Mouse (Mus musculus): ENCODE results near the gene Ktn1. TPM values are rescaled to one million over a fixed set of nuclear protein-coding genes. Genes with fewer than 3 reads are reported as not detected.

The Ktn1 gene
- polyA plus RNA-seq, 1 experiment from 2014 or later = 44.3 TPM

DNA sequence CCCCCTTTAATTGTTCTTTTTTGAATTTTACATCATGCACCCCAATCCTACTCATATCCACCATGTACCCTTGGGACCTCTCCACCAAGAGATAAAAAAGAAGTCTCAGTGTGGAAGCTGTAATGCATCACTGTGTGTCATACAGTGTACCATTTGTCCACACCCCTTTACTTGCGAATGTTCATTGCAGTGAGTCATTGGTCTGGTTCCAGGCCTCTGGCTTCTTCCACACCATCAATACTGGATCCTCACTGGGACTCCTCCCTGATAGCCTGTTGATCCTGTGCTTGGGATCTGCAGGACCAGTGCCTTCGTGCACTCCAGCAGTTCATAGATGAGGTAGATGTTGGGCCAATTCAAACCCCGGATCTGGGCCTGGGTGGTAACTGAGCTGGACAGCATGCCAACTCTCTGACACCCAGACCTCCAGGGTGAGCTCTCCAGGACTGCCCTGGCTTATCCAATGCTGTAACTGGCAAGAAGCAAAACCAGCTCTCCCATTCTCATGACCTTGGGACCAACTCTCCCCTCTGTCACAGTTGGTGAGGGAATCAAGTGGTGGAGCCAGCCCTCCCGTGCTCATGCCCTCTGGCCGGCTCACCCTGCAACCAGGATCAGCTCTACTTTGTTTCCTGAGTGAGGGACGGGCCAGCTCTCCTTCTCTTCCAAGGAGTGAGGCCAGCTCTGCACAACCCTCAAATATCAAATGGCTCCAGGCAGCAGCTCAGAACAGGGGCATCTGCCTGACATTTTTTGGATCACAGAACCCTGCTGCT, 128.2 kb downstream of the Ktn1 start:
- no peaks in the 10 kb centered on the region for H3K36me3 ChIP-seq
- WGBS = 85% methylated on average over 6 of the region's 6 CpGs
- H3K4me3 ChIP-seq = no peak overlapping the region
- DNase-seq (ENCODE audit: low spot score) = no peak
- H3K27ac ChIP-seq = no peak overlapping the region
- peaks cover 5% of the 10 kb centered on the region; the same call in 1 of the 2 replicates for H3K27me3 ChIP-seq (ENCODE audit: insufficient read depth, poor library complexity, severe bottlenecking)
- no peaks in the 10 kb centered on the region for H3K9me3 ChIP-seq
- H3K4me1 ChIP-seq (replicated peaks) = no peaks in the 10 kb centered on the region

- Histone ChIP-seq H3K27ac (no peak overlapping the region), H3K27me3 (ENCODE audit: insufficient read depth, poor library complexity, severe bottlenecking) (no peaks in the 10 kb centered on the region), H3K36me3 (no peaks in the 10 kb centered on the region), H3K9me3 (0 out of 2 replicates have a peak, but pooled peaks cover 8% of the 10 kb centered on the region), H3K4me1 (replicated peaks) (peaks cover 13% of the 10 kb centered on the region), H3K4me3 (no peak overlapping the region)
- no peak for DNase-seq (ENCODE audit: low spot score)
- WGBS = 16% methylated on average over 4 of the region's 4 CpGs
These were observed 137.9 kb downstream of the Ktn1 start for GRCm38 (mm10) chr14:47786112-47786511.

Other genes starting within 250 kb of the Ktn1 start
- gene Dlgap5, start 230.0 kb upstream of the Ktn1 start, polyA plus RNA-seq (2016; fragmentation: Nextera tagmentation; extraction: Ambion mirVana) = 56.6 and 76.9 TPM in 2 replicates
- gene Fbxo34, start 198.0 kb upstream of the Ktn1 start, polyA plus RNA-seq (2016; fragmentation: Nextera tagmentation; extraction: Ambion mirVana) = 19.8 and 24.6 TPM in 2 replicates
- 16.5 and 16.6 TPM in 2 replicates for gene Atg14, start 77.8 kb upstream of the Ktn1 start, polyA plus RNA-seq (2016; fragmentation: Nextera tagmentation; extraction: Ambion mirVana)